Mouse (Mus musculus): ENCODE results near the gene Nxf1. TPM values are rescaled to one million over a fixed set of nuclear protein-coding genes. Genes with fewer than 3 reads are reported as not detected.

The Nxf1 gene
- 197 and 198 TPM in 2 replicates for polyA plus RNA-seq (2014; fragmentation: Nextera tagmentation; extraction: Ambion mirVana)

DNA sequence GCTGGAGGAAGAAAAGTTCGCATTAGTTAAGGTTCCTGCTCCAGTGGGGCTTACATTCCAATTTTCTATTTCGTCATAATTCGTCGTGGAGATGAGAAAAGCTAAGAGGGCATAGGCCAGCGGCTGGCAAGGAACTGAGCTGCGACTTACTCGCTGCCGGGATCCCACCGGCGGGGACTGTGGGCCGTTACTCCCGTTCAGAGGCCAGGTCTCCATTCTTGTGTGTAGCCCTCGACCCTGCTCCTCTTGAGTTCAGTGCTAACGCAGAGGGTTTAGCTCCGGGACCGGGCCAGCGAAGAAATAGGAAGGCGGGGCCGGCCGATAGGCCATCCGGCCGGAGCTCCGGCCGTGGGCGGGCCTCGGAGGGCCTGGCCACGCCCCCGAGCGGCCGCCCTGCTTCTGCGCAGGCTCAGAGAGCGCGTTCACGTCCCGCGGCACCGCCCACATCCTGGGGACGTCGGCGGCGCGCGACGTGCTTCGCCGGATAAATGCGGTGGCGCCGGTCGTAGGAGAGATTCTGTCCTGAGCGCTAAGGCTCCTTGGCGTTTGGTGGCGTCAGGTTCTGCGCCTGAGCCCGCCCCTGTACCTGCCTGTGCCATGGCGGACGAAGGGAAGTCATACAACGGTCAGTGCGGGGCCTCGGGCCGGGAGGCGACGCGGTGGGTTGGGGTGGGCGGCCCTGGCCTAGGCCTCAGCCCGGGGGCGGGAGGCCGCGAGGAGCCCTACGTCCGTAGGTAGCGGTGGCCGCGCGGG is at the start of gene Nxf1:
Nxf1 (plus strand) TSS at position 439 of the 753 bp plus-strand sequence.
- H3K4me1 ChIP-seq (replicated peaks; ENCODE audit: control insufficient read depth, insufficient read depth, low read length) = peaks cover 18% of the 10 kb centered on the region
- H3K27me3 ChIP-seq (replicated peaks; ENCODE audit: control insufficient read depth, insufficient read depth, low read length) = no peaks in the 10 kb centered on the region
- ATAC-seq (replicated peaks; ENCODE audit: low FRiP score) (peak; percentile 85), DNase-seq (ENCODE audit: low spot score) (peak; percentile 90)
- peak within 1 kb of the TSS; percentile 85 for H3K4me2 ChIP-seq
- peak within 1 kb of the TSS; percentile 93 for H3K9ac ChIP-seq (ENCODE audit: low read depth, low read length)
- peak within 1 kb of the TSS; percentile 89 for H3K4me3 ChIP-seq (ENCODE audit: low read depth, low read length)
- under 1% methylated on average over 75 of the region's 75 CpGs for WGBS
- no peaks in the 10 kb centered on the region for H3K9me3 ChIP-seq (ENCODE audit: control insufficient read depth, low read length)
- H3K36me3 ChIP-seq (ENCODE audit: control insufficient read depth, insufficient read depth, low read length) = peaks cover 15% of the 10 kb centered on the region
- peak within 1 kb of the TSS; percentile 93 for H3K27ac ChIP-seq (ENCODE audit: low read depth, low read length)

DNA sequence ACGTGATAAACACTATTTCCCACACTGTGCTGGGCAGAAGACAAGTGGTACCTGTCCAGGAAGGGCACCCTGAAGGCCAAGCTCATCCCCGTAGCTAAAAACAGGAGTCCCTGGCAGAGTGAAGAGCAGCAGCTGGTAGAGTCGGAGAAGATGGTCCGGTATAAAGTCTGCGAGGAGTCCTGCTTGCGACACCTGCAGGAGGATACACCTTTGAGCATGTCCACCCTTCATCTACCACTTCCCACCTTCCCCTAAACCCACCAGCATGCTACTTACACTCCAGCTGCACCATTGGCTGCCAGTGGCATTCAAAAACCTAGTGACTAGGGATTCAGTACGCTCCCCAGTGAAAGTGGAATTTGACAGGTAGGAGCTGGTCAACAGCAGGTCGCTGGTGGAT is 47.9 kb upstream of the Nxf1 start:
- 0 out of 2 replicates have a peak overlapping the region, but pooled peaks have one; percentile 3 for H3K4me2 ChIP-seq
- 89% methylated on average over 8 of the region's 8 CpGs for WGBS
- peaks cover 31% of the 10 kb centered on the region; the same call in 1 of the 2 replicates for H3K4me1 ChIP-seq (replicated peaks; ENCODE audit: control insufficient read depth, insufficient read depth, low read length)

DNA sequence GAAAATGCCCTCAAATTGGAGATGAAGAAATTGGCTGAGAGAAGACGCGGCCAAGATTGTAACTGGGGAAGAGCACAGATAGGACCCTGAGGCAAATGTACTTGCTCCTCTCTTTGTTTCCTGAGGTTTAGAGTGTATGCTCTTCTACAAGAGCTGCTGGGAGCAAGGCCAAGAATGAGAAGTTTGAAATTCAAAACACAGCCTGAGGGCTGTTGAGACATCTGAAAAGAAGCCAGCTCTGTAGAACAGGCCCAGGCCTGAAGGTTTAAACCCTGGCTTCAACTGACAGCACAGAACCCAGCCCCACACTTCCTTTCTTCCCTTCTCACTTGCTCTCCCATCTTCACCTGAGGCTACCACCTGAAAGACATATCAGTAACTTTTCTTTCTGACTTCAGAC is 46.8 kb upstream of the Nxf1 start:
- H3K9ac ChIP-seq (ENCODE audit: low read depth, low read length) = no peak overlapping the region
- H3K4me3 ChIP-seq (ENCODE audit: low read depth, low read length) = no peak overlapping the region
- no peak overlapping the region for H3K27ac ChIP-seq (ENCODE audit: low read depth, low read length)
- peaks cover 43% of the 10 kb centered on the region for H3K36me3 ChIP-seq (ENCODE audit: control insufficient read depth, insufficient read depth, low read length)
- DNase-seq (ENCODE audit: low spot score) (no peak), ATAC-seq (replicated peaks; ENCODE audit: low FRiP score) (no peak)
- 97% methylated on average over 2 of the region's 2 CpGs for WGBS
- peaks cover 40% of the 10 kb centered on the region for H3K4me1 ChIP-seq (replicated peaks; ENCODE audit: control insufficient read depth, insufficient read depth, low read length)
- no peaks in the 10 kb centered on the region for H3K27me3 ChIP-seq (replicated peaks; ENCODE audit: control insufficient read depth, insufficient read depth, low read length)
- no peaks in the 10 kb centered on the region for H3K9me3 ChIP-seq (ENCODE audit: control insufficient read depth, low read length)
- peak overlapping the region; percentile 82 for H3K4me2 ChIP-seq

More for the DNA sequence above, 47.9 kb upstream of the Nxf1 start:
- DNase-seq (ENCODE audit: low spot score) = no peak
- Histone ChIP-seq H3K9me3 (ENCODE audit: control insufficient read depth, low read length) (no peaks in the 10 kb centered on the region), H3K4me3 (ENCODE audit: low read depth, low read length) (no peak overlapping the region), H3K27me3 (replicated peaks; ENCODE audit: control insufficient read depth, insufficient read depth, low read length) (no peaks in the 10 kb centered on the region), H3K9ac (ENCODE audit: low read depth, low read length) (no peak overlapping the region), H3K36me3 (ENCODE audit: control insufficient read depth, insufficient read depth, low read length) (peaks cover 43% of the 10 kb centered on the region), H3K27ac (ENCODE audit: low read depth, low read length) (no peak overlapping the region)
- no peak for ATAC-seq (replicated peaks; ENCODE audit: low FRiP score)

DNA sequence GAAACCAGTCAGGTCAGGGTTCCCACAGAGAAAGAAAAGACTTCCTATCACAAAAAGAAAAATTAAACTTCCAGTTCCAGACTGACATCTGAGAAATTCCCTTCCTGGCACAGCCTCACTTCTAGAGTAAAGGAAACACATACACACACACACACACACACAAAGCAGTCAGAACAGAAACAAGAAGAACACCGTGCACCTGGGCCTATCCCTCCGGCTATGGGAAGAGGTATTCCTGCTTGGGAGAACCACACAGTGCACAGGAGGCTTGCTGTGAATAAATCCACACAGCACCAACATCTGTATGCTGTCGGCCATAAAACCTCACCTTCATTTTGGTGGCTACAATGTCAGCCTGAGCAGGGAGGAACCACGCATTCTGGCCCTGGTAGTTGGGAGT is 45.4 kb upstream of the Nxf1 start:
- Histone ChIP-seq H3K36me3 (ENCODE audit: control insufficient read depth, insufficient read depth, low read length) (peaks cover 43% of the 10 kb centered on the region), H3K9ac (ENCODE audit: low read depth, low read length) (peak overlapping the region; percentile 98), H3K27me3 (replicated peaks; ENCODE audit: control insufficient read depth, insufficient read depth, low read length) (no peaks in the 10 kb centered on the region), H3K27ac (ENCODE audit: low read depth, low read length) (no peak overlapping the region), H3K4me2 (peak overlapping the region; percentile 82), H3K4me1 (replicated peaks; ENCODE audit: control insufficient read depth, insufficient read depth, low read length) (peaks cover 54% of the 10 kb centered on the region), H3K9me3 (ENCODE audit: control insufficient read depth, low read length) (no peaks in the 10 kb centered on the region), H3K4me3 (ENCODE audit: low read depth, low read length) (peak overlapping the region; percentile 87)
- no peak for DNase-seq (ENCODE audit: low spot score)
- WGBS = 81% methylated on average over 4 of the region's 4 CpGs
- ATAC-seq (replicated peaks; ENCODE audit: low FRiP score) = no peak

DNA sequence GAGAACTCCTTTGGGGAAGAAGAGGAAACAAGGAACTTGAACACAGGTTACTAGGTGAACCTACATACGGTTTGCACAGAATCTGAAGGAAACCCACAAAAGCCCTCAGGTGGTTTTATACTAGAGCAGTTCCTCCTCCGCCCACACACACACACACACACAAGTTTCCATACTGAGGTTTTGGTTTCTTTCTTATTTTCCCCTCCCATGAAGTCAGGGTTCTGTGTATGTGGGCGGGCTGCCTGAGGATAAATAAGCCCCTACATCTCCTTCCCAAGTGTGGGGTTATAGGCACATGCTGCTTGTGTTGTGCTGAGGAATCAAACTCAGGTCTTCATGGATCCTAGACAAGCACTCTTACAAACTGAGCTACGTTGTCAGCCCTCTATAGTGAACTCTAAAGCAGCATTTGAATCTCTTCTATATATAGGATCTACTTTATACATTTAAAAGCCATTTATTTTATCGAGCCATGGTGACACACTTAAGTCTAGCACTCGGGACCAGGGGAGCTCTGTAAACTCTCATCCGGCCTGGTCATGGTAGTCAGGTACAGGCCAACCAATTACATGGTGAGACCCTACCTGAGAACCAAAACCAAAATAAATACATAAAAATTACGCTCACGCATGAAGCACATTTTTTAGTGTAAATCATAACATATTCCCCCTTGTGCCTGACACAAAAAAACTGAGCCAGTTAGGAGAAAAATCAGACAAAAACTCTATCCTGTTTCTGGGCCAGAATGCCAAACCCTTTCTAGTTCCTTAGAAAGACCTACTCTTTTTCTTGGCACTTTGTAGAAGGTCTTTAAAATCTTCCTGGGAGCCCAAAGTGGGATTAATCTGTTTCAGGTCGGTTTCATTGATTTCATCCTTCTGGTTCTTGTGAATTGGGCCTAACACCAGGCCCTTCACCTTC is 44.7 kb upstream of the Nxf1 start:
- peaks cover 52% of the 10 kb centered on the region for H3K4me1 ChIP-seq (replicated peaks; ENCODE audit: control insufficient read depth, insufficient read depth, low read length)
- DNase-seq (ENCODE audit: low spot score) (no peak), ATAC-seq (replicated peaks; ENCODE audit: low FRiP score) (no peak)
- peaks cover 38% of the 10 kb centered on the region for H3K36me3 ChIP-seq (ENCODE audit: control insufficient read depth, insufficient read depth, low read length)
- peak overlapping the region; percentile 98 for H3K9ac ChIP-seq (ENCODE audit: low read depth, low read length)
- peak overlapping the region; percentile 82 for H3K4me2 ChIP-seq
- WGBS = 37% methylated on average over 10 of the region's 10 CpGs
- no peaks in the 10 kb centered on the region for H3K27me3 ChIP-seq (replicated peaks; ENCODE audit: control insufficient read depth, insufficient read depth, low read length)
- H3K4me3 ChIP-seq (ENCODE audit: low read depth, low read length) = peak overlapping the region; percentile 87
- no peaks in the 10 kb centered on the region for H3K9me3 ChIP-seq (ENCODE audit: control insufficient read depth, low read length)
- H3K27ac ChIP-seq (ENCODE audit: low read depth, low read length) = peak overlapping the region; percentile 90

DNA sequence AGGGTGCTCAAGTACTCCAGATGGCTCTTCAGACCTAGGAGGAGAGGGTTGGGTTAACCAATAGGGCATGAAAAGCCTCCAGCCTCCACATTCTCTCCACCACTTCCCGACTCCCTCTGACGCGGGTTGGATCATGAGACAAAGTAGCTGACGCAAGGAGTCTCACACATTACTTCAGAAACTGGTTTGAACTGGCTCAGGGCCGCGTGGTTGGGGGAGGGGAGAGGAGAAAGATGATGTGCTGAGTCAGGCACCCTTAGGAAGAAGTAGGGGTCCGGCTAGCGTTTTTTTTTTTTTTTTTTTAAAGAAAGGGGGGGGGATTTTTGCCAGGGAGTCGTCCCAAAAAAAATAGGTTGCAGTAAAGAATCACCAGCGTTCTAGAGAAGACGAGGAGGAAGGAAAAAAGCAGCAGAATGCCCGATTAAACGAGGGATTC is 44.0 kb upstream of the Nxf1 start:
- no peaks in the 10 kb centered on the region for H3K27me3 ChIP-seq (replicated peaks; ENCODE audit: control insufficient read depth, insufficient read depth, low read length)
- H3K36me3 ChIP-seq (ENCODE audit: control insufficient read depth, insufficient read depth, low read length) = peaks cover 33% of the 10 kb centered on the region
- H3K4me2 ChIP-seq = peak overlapping the region; percentile 82
- peak overlapping the region; percentile 90 for H3K27ac ChIP-seq (ENCODE audit: low read depth, low read length)
- H3K9ac ChIP-seq (ENCODE audit: low read depth, low read length) = peak overlapping the region; percentile 98
- H3K4me3 ChIP-seq (ENCODE audit: low read depth, low read length) = peak overlapping the region; percentile 87
- DNase-seq (ENCODE audit: low spot score) = peak; percentile 85
- peaks cover 48% of the 10 kb centered on the region for H3K4me1 ChIP-seq (replicated peaks; ENCODE audit: control insufficient read depth, insufficient read depth, low read length)
- ATAC-seq (replicated peaks; ENCODE audit: low FRiP score) = peak; percentile 38
- 0% methylated on average over 13 of the region's 13 CpGs for WGBS
- H3K9me3 ChIP-seq (ENCODE audit: control insufficient read depth, low read length) = no peaks in the 10 kb centered on the region

DNA sequence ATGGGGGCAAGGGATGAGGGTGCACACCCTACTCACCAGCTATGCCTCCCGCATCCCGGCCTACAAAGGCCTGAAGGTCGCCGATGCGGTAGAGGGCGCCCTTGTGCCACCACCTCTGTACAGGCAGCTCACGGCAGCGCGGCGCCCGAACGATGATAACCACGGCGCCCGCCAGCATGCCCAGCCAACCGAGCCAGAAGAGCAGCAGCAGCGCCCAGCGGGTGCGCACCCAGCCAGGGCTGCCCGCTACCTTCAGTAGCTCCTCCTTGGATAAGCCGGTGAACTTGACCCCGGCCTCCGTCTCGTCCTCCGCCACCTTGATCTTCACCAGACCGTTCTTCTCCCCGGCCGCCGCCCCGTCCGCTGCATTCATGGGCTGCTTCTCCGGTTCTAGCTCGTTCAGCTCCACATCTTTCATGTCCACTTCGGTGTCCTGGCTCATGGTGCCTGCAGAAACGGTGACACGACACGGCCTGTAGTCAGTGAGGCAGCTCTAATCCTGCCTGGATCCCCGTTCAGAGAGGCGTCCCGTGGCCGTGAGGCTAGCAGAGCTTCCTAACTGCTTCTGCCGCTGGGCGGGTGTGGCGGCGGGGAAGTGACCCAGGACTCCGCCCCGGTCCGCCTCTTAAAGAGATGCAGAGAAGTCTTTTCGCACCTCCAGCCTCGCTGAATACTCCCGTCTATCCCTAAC is 43.4 kb upstream of the Nxf1 start:
- Histone ChIP-seq H3K27ac (ENCODE audit: low read depth, low read length) (peak overlapping the region; percentile 90), H3K27me3 (replicated peaks; ENCODE audit: control insufficient read depth, insufficient read depth, low read length) (no peaks in the 10 kb centered on the region), H3K4me2 (peak overlapping the region; percentile 82), H3K36me3 (ENCODE audit: control insufficient read depth, insufficient read depth, low read length) (peaks cover 27% of the 10 kb centered on the region), H3K9me3 (ENCODE audit: control insufficient read depth, low read length) (no peaks in the 10 kb centered on the region), H3K9ac (ENCODE audit: low read depth, low read length) (peak overlapping the region; percentile 98), H3K4me1 (replicated peaks; ENCODE audit: control insufficient read depth, insufficient read depth, low read length) (peaks cover 48% of the 10 kb centered on the region), H3K4me3 (ENCODE audit: low read depth, low read length) (peak overlapping the region; percentile 87)
- under 1% methylated on average over 51 of the region's 51 CpGs for WGBS
- DNase-seq (ENCODE audit: low spot score) (peak; percentile 88), ATAC-seq (replicated peaks; ENCODE audit: low FRiP score) (peak; percentile 84)

DNA sequence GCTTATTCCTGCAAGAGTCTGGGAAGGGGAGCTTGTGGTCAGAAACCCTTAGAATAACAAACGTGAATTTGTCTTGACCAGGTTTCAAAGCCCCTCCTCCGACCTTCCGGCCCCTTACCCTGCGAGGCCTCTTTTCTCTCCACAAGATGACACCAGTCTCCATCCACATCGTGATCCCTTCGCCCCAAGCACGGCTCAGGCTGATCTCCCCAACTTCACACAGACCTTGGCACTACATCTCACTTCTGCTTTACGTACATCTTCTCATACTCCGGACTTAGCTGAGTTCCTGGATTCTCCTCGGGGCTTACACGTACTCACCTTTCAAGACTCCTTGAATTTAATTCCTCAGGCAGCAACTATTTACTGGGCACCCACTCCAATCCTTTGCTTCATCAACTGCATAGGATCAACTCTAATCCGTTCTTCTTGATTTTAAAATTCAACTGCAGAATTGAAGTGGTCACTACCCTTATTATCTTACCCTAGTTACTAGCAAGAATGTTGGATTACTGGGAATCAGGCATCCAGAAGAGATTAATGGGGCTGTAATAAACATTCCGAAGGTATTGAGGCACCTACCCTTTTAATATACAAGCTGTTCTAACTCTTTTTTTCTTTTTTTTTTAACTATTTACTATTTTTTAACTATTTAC is 42.7 kb upstream of the Nxf1 start:
- ATAC-seq (replicated peaks; ENCODE audit: low FRiP score) (peak; percentile 36), DNase-seq (ENCODE audit: low spot score) (no peak)
- H3K36me3 ChIP-seq (ENCODE audit: control insufficient read depth, insufficient read depth, low read length) = peaks cover 21% of the 10 kb centered on the region
- H3K4me2 ChIP-seq = peak overlapping the region; percentile 82
- peak overlapping the region; percentile 90 for H3K27ac ChIP-seq (ENCODE audit: low read depth, low read length)
- H3K27me3 ChIP-seq (replicated peaks; ENCODE audit: control insufficient read depth, insufficient read depth, low read length) = no peaks in the 10 kb centered on the region
- no peaks in the 10 kb centered on the region for H3K9me3 ChIP-seq (ENCODE audit: control insufficient read depth, low read length)
- WGBS = 6% methylated on average over 13 of the region's 13 CpGs
- peak overlapping the region; percentile 98 for H3K9ac ChIP-seq (ENCODE audit: low read depth, low read length)
- peaks cover 49% of the 10 kb centered on the region for H3K4me1 ChIP-seq (replicated peaks; ENCODE audit: control insufficient read depth, insufficient read depth, low read length)
- peak overlapping the region; percentile 87 for H3K4me3 ChIP-seq (ENCODE audit: low read depth, low read length)

All from liver, embryonic 11.5 days (tissue).